Mouse (Mus musculus) liver, embryonic 14.5 days (tissue): ENCODE measurements at regions not wholly inside any gene's neighbourhood (a gene's known extent, or its start where the extent isn't known, plus 50 kb on each side); places are given as distances from the start of the nearest gene placed in this dataset.

ENCODE experiments used
- CTCF ChIP-seq: IDR thresholded peaks from 2 replicates; pipeline ENCODE4 v1.5.1; 2016; ENCODE audit warnings: antibody characterized with exemption, low read depth, control low read depth
- EP300 ChIP-seq: IDR thresholded peaks from 2 replicates; pipeline ENCODE4 v1.6.1; 2016; ENCODE audit warnings: antibody characterized with exemption, low read depth

DNA sequence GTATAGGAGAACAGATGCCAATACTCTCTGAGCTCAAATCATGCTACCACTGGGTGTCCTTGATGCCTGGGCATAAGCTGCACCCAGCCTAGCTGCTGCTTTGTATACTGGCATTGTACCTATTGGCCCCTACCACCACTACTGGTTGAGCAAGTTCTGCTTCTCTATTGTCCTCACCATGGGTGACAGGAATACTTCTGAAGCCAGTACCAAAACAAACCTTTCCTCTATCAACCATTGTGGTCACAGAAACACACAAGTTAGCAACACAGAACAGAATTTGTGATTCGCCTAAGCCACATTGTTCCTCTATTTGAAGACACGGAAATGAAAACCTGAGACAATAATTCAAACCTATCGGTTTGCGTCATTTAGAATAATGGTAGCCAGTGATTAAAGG, 274.3 kb upstream of the Clnk start:
- no peak for TF ChIP-seq EP300
- TF ChIP-seq CTCF: no peak
